Mouse (Mus musculus) ES-Bruce4 (cell line): Measurements from ENCODE around the gene Otud4.

Experiments used
- CTCF ChIP-seq: IDR thresholded peaks from one replicate; pipeline ENCODE4 v1.8.1; 2011; ENCODE audit warnings: low read depth, low read length
- EP300 ChIP-seq: IDR thresholded peaks from 2 replicates; pipeline ENCODE4 v1.6.1; 2011; ENCODE audit warnings: low read depth, low read length; ENCODE audit not compliant: insufficient read depth
- POLR2A ChIP-seq: IDR thresholded peaks from one replicate; pipeline ENCODE4 v1.8.1; 2011; ENCODE audit warnings: low read length; ENCODE audit not compliant: insufficient read depth

DNA sequence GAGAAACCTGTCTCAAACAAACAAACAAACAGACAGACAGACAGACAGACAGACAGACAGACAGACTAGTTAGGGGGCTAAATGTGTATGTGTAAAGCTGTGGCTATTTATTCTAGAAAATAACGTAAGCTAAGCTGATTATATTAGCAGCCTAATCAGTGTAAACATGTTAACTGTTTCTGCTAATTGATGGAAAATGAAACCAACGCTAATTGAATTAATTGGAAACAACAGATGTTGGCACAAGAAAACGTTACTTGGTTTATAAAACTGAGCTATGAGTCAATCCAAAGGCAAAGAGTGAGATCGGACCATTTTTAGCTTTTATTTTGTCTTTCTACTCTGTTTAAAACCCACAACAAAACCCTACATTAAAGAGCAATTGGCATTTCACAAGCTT, 15.0 kb upstream of the Otud4 start:
- TF ChIP-seq CTCF (no peak), POLR2A (no peak), EP300 (no peak)
